8 mouse cellular contexts compared by ENCODE assay signal in genomic region chrX:13851285-13851684, GRCm38 (mm10). TPM values are rescaled to one million over a fixed set of nuclear protein-coding genes. Genes with fewer than 3 reads are reported as not detected.
DNase-seq lines count a peak whose midpoint lies in the region; ATAC-seq and TF ChIP-seq lines count a peak whose summit lies in the region.

Gene Cask, minus strand, starts transcription at chrX:13851367.

- no peak within 1 kb of the TSS for H3K27ac ChIP-seq in layer of hippocampus, adult 2 months
- no peak within 1 kb of the TSS for H3K27ac ChIP-seq in cortical plate, adult 2 months (ENCODE audit: insufficient read depth, low read length)
- no peak within 1 kb of the TSS for H3K27ac ChIP-seq in limb, embryonic 13.5 days

- intact Hi-C loops in heart, postnatal 36 days (cut with DNase I): no loop called here

- no peak within 1 kb of the TSS for H3ac ChIP-seq in myocyte (ENCODE audit: control insufficient read depth, insufficient read length)

- no peaks in the 10 kb centered on the region for H3K27me3 ChIP-seq in limb, embryonic 13.5 days
- H3K27me3 ChIP-seq in myocyte (ENCODE audit: control insufficient read depth, insufficient read depth, insufficient read length): no peaks in the 10 kb centered on the region

- no peaks in the 10 kb centered on the region for H3K9me3 ChIP-seq in limb, embryonic 13.5 days

- H3K79me2 ChIP-seq in myocyte (ENCODE audit: control insufficient read depth, insufficient read depth): no peaks in the 10 kb centered on the region

- H3K4me2 ChIP-seq in limb, embryonic 13.5 days (replicated peaks): no peak within 1 kb of the TSS
- no peak within 1 kb of the TSS for H3K4me2 ChIP-seq in myocyte (ENCODE audit: low read depth)

- WGBS in limb, embryonic 13.5 days: 45% methylated on average over 4 of the region's 4 CpGs

- no peak within 1 kb of the TSS for H3K4me3 ChIP-seq in layer of hippocampus, adult 2 months
- H3K4me3 ChIP-seq in cortical plate, adult 2 months (ENCODE audit: insufficient read depth, low read length): no peak within 1 kb of the TSS
- H3K4me3 ChIP-seq in limb, embryonic 13.5 days: no peak within 1 kb of the TSS
- H3K4me3 ChIP-seq in myocyte: no peak within 1 kb of the TSS

- no peak within 1 kb of the TSS for H3K9ac ChIP-seq in limb, embryonic 13.5 days

- no peaks in the 10 kb centered on the region for H3K36me3 ChIP-seq in limb, embryonic 13.5 days
- H3K36me3 ChIP-seq in myocyte (ENCODE audit: control insufficient read depth, insufficient read depth): no peaks in the 10 kb centered on the region

- no peak for TF ChIP-seq POLR2A in cortical plate, adult 2 months (IDR thresholded peaks at IDR 0.05; ENCODE audit: extremely low read depth, insufficient read depth, low read length)
- TF ChIP-seq POLR2A in myocyte (IDR thresholded peaks at IDR 0.05; ENCODE audit: insufficient read length, low read depth): no peak

- no peak for ATAC-seq in limb, embryonic 13.5 days (ENCODE audit: low FRiP score, low read depth)

- DNase-seq in layer of hippocampus, adult 2 months (ENCODE audit: low spot score in 2 of 2): no peak
- DNase-seq in layer of hippocampus, adult 11-12 months (ENCODE audit: low spot score): no peak
- DNase-seq in heart, postnatal 36 days: peak; percentile 3 to 29
- no peak for DNase-seq in thymus, postnatal 14 days
- DNase-seq in frontal cortex, postnatal 14 days (ENCODE audit: low spot score in 2 of 2): no peak

- no peaks in the 10 kb centered on the region for H3K4me1 ChIP-seq in cortical plate, adult 2 months (ENCODE audit: control insufficient read depth, insufficient read depth, low read length)
- no peaks in the 10 kb centered on the region for H3K4me1 ChIP-seq in limb, embryonic 13.5 days

- no peak for TF ChIP-seq CTCF in layer of hippocampus, adult 2 months (conservative IDR thresholded peaks at IDR 0.05)
- no peak for TF ChIP-seq CTCF in cortical plate, adult 2 months (IDR thresholded peaks at IDR 0.05; ENCODE audit: extremely low read depth, insufficient read depth, low read length)

TF ChIP-seq in myocyte, 11 proteins besides CTCF, POLR2A, EP300 and RAD21:
- TF ChIP-seq USF1 (IDR thresholded peaks at IDR 0.05; ENCODE audit: low read depth) (no peak), CEBPB (IDR thresholded peaks at IDR 0.05; ENCODE audit: insufficient read depth, poor library complexity, severe bottlenecking) (peak; percentile 62; the same call in 1 of the 2 replicates), REST (IDR thresholded peaks at IDR 0.05; ENCODE audit: insufficient read depth, insufficient read length) (no peak)
TF ChIP-seq in myocyte: peak in this region for 1.

RNA-seq across cellular contexts. Expression of gene Cask, which starts in this region (rescaled TPM):
- 10 to 100 TPM; 78.2 to 80.6 TPM for total RNA-seq in layer of hippocampus, adult 2 months (2021)
- polyA plus RNA-seq in cortical plate, adult 2 months (2012; rRNA removed): 31.3 and 32.6 TPM in 2 replicates
- total RNA-seq in heart, postnatal 36 days (2021): 10 to 100 TPM; 13.6 to 19.2 TPM
- 20.4 and 20.6 TPM in 2 replicates for polyA plus RNA-seq in limb, embryonic 13.5 days (2015; fragmentation: Nextera tagmentation; extraction: Ambion mirVana)
- polyA plus RNA-seq in myocyte (2012; fragmentation: generic; extraction: Trizol): 12.0 TPM

Comparison
In these comparisons a context has a peak if more than half of its experiments do, and no peak if none do; other contexts are left out.
1. DNase-seq: peak in heart, postnatal 36 days (2 of 2); none in layer of hippocampus, adult 2 months (0 of 2), layer of hippocampus, adult 11-12 months (single experiment), thymus, postnatal 14 days (single experiment) and frontal cortex, postnatal 14 days (0 of 2).